Mouse (Mus musculus) CH12.LX (cell line): ENCODE data around the gene Srebf2. TPM values are rescaled to one million over a fixed set of nuclear protein-coding genes. Genes with fewer than 3 reads are reported as not detected.
A peak's percentile ranks its signal among the peaks of the same experiment; 100 is the strongest.

Experiments used
- DNase-seq: peaks from one replicate; pipeline ENCODE4 v3.0.0-alpha.2; 2013; ENCODE audit errors: extremely low read depth
- H3K27ac ChIP-seq: 2 replicates; pipeline ENCODE4 v1.5.1; 2012; ENCODE audit warnings: low read depth, mild to moderate bottlenecking, control low read depth, moderate library complexity; ENCODE audit not compliant: insufficient read depth
- H3K27me3 ChIP-seq: replicated peaks from 2 replicates; pipeline ENCODE3; 2012; ENCODE audit warnings: inconsistent platforms
- H3K36me3 ChIP-seq, 2 experiments: replicated peaks in 1 of 2; 2 replicates each; pipeline versions ENCODE3 to v1.6.1; 2012; ENCODE audit warnings: inconsistent platforms in 1 of 2, low read length in 1 of 2, mild to moderate bottlenecking in 1 of 2, mixed read lengths in 1 of 2, moderate library complexity in 1 of 2; ENCODE audit not compliant: control insufficient read depth in 1 of 2, insufficient read depth in 1 of 2
- H3K4me1 ChIP-seq, 2 experiments: 2 replicates each; pipeline ENCODE4 v1.6.1; 2012; ENCODE audit warnings: inconsistent platforms in 1 of 2, moderate library complexity in 1 of 2; ENCODE audit not compliant: insufficient read depth in 2 of 2, control insufficient read depth in 1 of 2
- H3K4me2 ChIP-seq: 2 replicates; pipeline ENCODE4 v1.6.1; 2012; ENCODE audit warnings: low read depth, mild to moderate bottlenecking, control low read depth; ENCODE audit not compliant: poor library complexity, insufficient read depth, severe bottlenecking
- H3K4me3 ChIP-seq, 3 experiments: fragments of 150-350 bp in 1 of 3; sonication (generic) in 1 of 3; replicated peaks in 1 of 3; 2 replicates each; pipeline versions ENCODE3 to v1.5.1; 2011 to 2012; ENCODE audit warnings: low read depth in 2 of 3, low read length in 2 of 3, mild to moderate bottlenecking in 2 of 3, moderate library complexity in 2 of 3, control low read depth in 1 of 3, improper control_type of control experiment in 1 of 3, inconsistent platforms in 1 of 3, mixed read lengths in 1 of 3; ENCODE audit not compliant: poor library complexity in 1 of 3
- H3K79me2 ChIP-seq: replicated peaks from 2 replicates; pipeline ENCODE4 v1.6.1; 2012; ENCODE audit warnings: mild to moderate bottlenecking, moderate library complexity; ENCODE audit not compliant: control insufficient read depth, poor library complexity, insufficient read depth, severe bottlenecking; ENCODE audit errors: extremely low read depth
- H3K9ac ChIP-seq: 2 replicates; pipeline ENCODE4 v1.6.1; 2012; ENCODE audit warnings: low read depth, mild to moderate bottlenecking, control low read depth, moderate library complexity; ENCODE audit not compliant: insufficient read depth
- H3K9me3 ChIP-seq: replicated peaks from 2 replicates; pipeline ENCODE3; 2012; ENCODE audit warnings: low read length, inconsistent platforms, mixed read lengths
- BHLHE40 ChIP-seq: IDR thresholded peaks from 2 replicates; pipeline ENCODE4 v1.6.1; 2011; ENCODE audit warnings: mild to moderate bottlenecking, low read depth, low read length, improper control_type of control experiment
- CTCF ChIP-seq, 2 experiments: IDR thresholded peaks in 1 of 2; conservative IDR thresholded peaks in 1 of 2; 2 replicates each; pipeline ENCODE4 v1.5.1; 2011 to 2012; ENCODE audit warnings: low read depth in 2 of 2, low read length in 2 of 2, improper control_type of control experiment in 1 of 2, inconsistent platforms in 1 of 2, mild to moderate bottlenecking in 1 of 2, moderate library complexity in 1 of 2
- E2F4 ChIP-seq: IDR thresholded peaks from 2 replicates; pipeline ENCODE4 v1.6.1; 2011; ENCODE audit warnings: low read depth, low read length, improper control_type of control experiment; ENCODE audit not compliant: insufficient replicate concordance
- EP300 ChIP-seq: IDR thresholded peaks from 2 replicates; pipeline ENCODE4 v1.6.1; 2011; ENCODE audit warnings: low read length, improper control_type of control experiment
- ETS1 ChIP-seq: conservative IDR thresholded peaks from 2 replicates; pipeline ENCODE4 v1.6.1; 2012; ENCODE audit warnings: low read depth, mild to moderate bottlenecking, inconsistent platforms, low read length, improper control_type of control experiment, moderate library complexity
- MEF2A ChIP-seq: IDR thresholded peaks from 2 replicates; pipeline ENCODE4 v1.6.1; 2014; ENCODE audit warnings: low read depth, mild to moderate bottlenecking, inconsistent platforms, low read length, improper control_type of control experiment, borderline replicate concordance
- MYC ChIP-seq: IDR thresholded peaks from 2 replicates; pipeline ENCODE4 v1.6.1; 2011; ENCODE audit warnings: low read depth, mild to moderate bottlenecking, improper control_type of control experiment, low read length
- NRF1 ChIP-seq: IDR thresholded peaks from 2 replicates; pipeline ENCODE4 v1.6.1; 2014; ENCODE audit warnings: low read depth, mild to moderate bottlenecking, inconsistent platforms, low read length, improper control_type of control experiment, moderate library complexity
- PAX5 ChIP-seq: IDR thresholded peaks from 2 replicates; pipeline ENCODE4 v1.6.1; 2012; ENCODE audit warnings: low read length, inconsistent platforms, mixed read lengths
- RCOR1 ChIP-seq: conservative IDR thresholded peaks from 2 replicates; pipeline ENCODE4 v1.6.1; 2012; ENCODE audit warnings: low read depth, mild to moderate bottlenecking, inconsistent platforms, low read length, improper control_type of control experiment
- TCF12 ChIP-seq: IDR thresholded peaks from 2 replicates; pipeline ENCODE4 v1.6.1; 2014; ENCODE audit warnings: low read depth, mild to moderate bottlenecking, inconsistent platforms, low read length, improper control_type of control experiment
- UBTF ChIP-seq: IDR thresholded peaks from 2 replicates; pipeline ENCODE4 v1.6.1; 2012; ENCODE audit warnings: low read depth, mild to moderate bottlenecking, inconsistent platforms, low read length, improper control_type of control experiment, moderate library complexity
- ZMIZ1 ChIP-seq: IDR thresholded peaks from 2 replicates; pipeline ENCODE4 v1.6.1; 2012; ENCODE audit warnings: low read depth, mild to moderate bottlenecking, inconsistent platforms, low read length, improper control_type of control experiment
- ZNF384 ChIP-seq: IDR thresholded peaks from 2 replicates; pipeline ENCODE4 v1.6.1; 2012; ENCODE audit warnings: low read depth, low read length, improper control_type of control experiment, inconsistent platforms
- dilution Hi-C: fragments of 300-500 bp; cut with MboI; formaldehyde crosslinking; loops from 2 replicates; pipeline ENCODE4 v1.14.3; 2020; ENCODE audit warnings: low sequenced_read_pairs; ENCODE audit not compliant: extremely low pct_unique_long_range_greater_than_20kb, extremely low pct_ligation_motif_present
- in situ Hi-C: fragments of 300-500 bp; cut with MboI; formaldehyde crosslinking; loops from 3 replicates; pipeline ENCODE4 v1.14.3; 2019; ENCODE audit warnings: low sequenced_read_pairs, low pct_ligation_motif_present, low pct_unique_long_range_greater_than_20kb, mixed read lengths
- polyA plus RNA-seq: library from polyadenylated mRNA; unstranded; fragments of >175 nt; gene quantifications from 2 replicates; pipeline ENCODE4 v1.2.1, GENCODE M21; 2012; ENCODE audit warnings: low read depth; ENCODE audit not compliant: insufficient read length
- total RNA-seq, 2 experiments: library from RNA; depleted of rRNA; stranded (reverse); fragments of 300-350 nt in 1 of 2; fragments of >200 nt in 1 of 2; gene quantifications; 2 replicates each; pipeline ENCODE4 v1.2.3; 2012 to 2014

The Srebf2 gene
- total and polyA plus RNA-seq, 3 experiments, result 94.3 to 253 (median 159) TPM

DNA sequence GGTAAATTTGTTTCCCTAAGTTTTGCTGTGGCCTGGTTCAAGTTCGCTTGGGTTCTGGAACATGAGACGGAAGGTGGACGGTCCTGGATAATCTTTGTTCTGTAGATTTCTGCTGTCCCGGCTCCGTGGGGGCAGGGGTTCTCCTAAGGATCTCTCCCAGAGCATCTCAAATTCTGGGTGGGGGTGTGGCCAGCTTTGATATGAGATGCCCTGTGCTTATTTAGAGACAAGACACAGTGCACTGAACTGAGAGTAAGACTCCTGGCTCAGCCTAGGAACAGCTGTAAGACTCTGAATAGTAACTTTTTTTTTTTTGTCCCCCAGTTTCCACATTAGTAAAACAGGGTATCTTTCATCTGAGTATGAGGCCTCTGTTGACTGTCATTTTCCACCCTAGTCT, 18.6 kb upstream of the Srebf2 start (continued):
- TF ChIP-seq BHLHE40, result no peak
- TF ChIP-seq UBTF, result no peak
- no peak for TF ChIP-seq NRF1

DNA sequence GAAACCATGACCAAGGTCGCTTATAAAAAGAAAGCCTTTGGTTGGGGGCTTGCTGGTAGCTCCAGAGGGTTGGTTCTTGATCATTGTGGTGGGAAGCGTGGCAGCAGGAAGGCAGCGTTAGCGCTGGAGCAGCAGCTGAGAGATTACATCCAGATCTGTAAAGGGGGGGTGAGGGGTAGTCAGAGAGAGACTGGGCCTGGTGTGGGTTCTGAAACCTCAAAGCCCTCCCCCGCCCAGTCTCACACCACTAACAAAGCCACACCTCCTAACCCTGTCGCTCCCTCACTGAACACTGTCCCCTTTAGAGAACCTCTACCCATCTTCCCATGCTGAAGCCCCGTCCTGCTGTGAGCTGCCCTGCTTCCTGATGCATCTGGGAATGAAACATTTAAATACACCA, 16.4 kb upstream of the Srebf2 start:
- peak overlapping the region; percentile 35; the same call in 1 of the 2 replicates for H3K4me2 ChIP-seq
- peaks cover 30 to 61% of the 10 kb centered on the region in 2 experiments for H3K4me1 ChIP-seq
- TF ChIP-seq MYC (0 out of 2 replicates have a peak, but pooled peaks have one; percentile 22), PAX5 (no peak), TCF12 (peak; percentile 29; the same call in 1 of the 2 replicates), EP300 (no peak)
- TF ChIP-seq, all 38 proteins: peak for 2
- DNase-seq, result peak; percentile 69
- Histone ChIP-seq H3K9ac (no peak overlapping the region; the same call in 1 of the 2 replicates), H3K9me3 (no peaks in the 10 kb centered on the region), H3K79me2 (peaks cover 29% of the 10 kb centered on the region), H3K4me3 (no peak overlapping the region), H3K27me3 (no peaks in the 10 kb centered on the region), H3K36me3 (peaks cover 35 to 56% of the 10 kb centered on the region in 2 experiments), H3K27ac (no peak overlapping the region)
- in situ Hi-C loops (no loop called here), dilution Hi-C loops (no loop called here)

DNA sequence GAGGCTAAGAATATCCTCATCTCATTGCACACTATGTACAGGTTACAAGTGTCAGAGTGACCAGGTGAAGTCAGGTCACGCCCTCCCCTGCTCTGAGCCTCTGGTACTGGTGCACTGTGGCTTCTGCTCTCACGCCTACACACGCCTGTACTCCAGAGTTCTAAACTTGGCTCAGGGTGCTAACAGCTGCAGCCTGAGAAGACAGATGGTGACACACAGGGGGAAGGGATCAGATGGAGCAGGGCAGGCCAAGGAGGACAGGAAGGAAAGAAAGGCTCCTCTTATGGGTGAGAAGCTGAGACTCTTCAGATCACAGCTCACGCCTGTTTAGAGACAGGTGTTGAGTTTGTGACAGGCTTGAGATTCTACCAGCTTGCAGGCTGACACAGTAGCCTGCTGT, 11.6 kb upstream of the Srebf2 start:
- no peak for TF ChIP-seq E2F4
- no peak for TF ChIP-seq ZMIZ1
- peak; percentile 69 for TF ChIP-seq ETS1
- TF ChIP-seq UBTF, result no peak
- peak; percentile 39; the same call in 1 of the 2 replicates for TF ChIP-seq MEF2A
- TF ChIP-seq RCOR1, result no peak
- 0 out of 2 replicates have a peak, but pooled peaks have one; percentile 24 for TF ChIP-seq BHLHE40
- TF ChIP-seq PAX5, result no peak
- TF ChIP-seq CTCF (conservative IDR thresholded peaks at IDR 0.05 in 1 of 2, IDR thresholded peaks at IDR 0.05 in 1 of 2; ENCODE audit: low read depth in 2 of 2, low read length in 2 of 2), result no peak
- TF ChIP-seq TCF12, result peak; percentile 59
- no peak for TF ChIP-seq ZNF384
- TF ChIP-seq, all 38 proteins: peak for 4
- dilution Hi-C loops (no loop called here), in situ Hi-C loops (no loop called here)
- peak; percentile 44 for DNase-seq
- H3K4me2 ChIP-seq, result no peak overlapping the region
- peaks cover 45 to 86% of the 10 kb centered on the region in 2 experiments for H3K36me3 ChIP-seq
- H3K27ac ChIP-seq, result no peak overlapping the region
- no peak overlapping the region for H3K4me3 ChIP-seq
- H3K9ac ChIP-seq, result no peak overlapping the region
- H3K27me3 ChIP-seq, result no peaks in the 10 kb centered on the region
- H3K79me2 ChIP-seq, result peaks cover 5% of the 10 kb centered on the region
- no peaks in the 10 kb centered on the region for H3K9me3 ChIP-seq
- H3K4me1 ChIP-seq, result peaks cover 17 to 64% of the 10 kb centered on the region in 2 experiments
